Mouse (Mus musculus): ENCODE data around the gene Zfp180. TPM values are rescaled to one million over a fixed set of nuclear protein-coding genes. Genes with fewer than 3 reads are reported as not detected.

Zfp180 gene
- polyA plus RNA-seq, 1 experiment: 7.3 TPM

- Histone ChIP-seq H3K36me3 (ENCODE audit: control insufficient read depth, insufficient read depth, low read length) (no peaks in the 10 kb centered on the region; the same call in 1 of the 2 replicates), H3K4me1 (ENCODE audit: control insufficient read depth, insufficient read depth, low read length) (no peaks in the 10 kb centered on the region), H3K4me3 (ENCODE audit: control insufficient read depth, low read depth, low read length) (no peak overlapping the region), H3K27me3 (ENCODE audit: control insufficient read depth, insufficient read depth, low read length) (no peaks in the 10 kb centered on the region), H3K27ac (ENCODE audit: control insufficient read depth, insufficient read depth, low read depth, low read length) (no peak overlapping the region)
- TF ChIP-seq POLR2A (IDR thresholded peaks at IDR 0.05; ENCODE audit: control insufficient read depth, low read depth, low read length) (no peak), CTCF (IDR thresholded peaks at IDR 0.05; ENCODE audit: control insufficient read depth, insufficient read depth, insufficient replicate concordance, low read depth, low read length) (no peak)
These were observed 22.7 kb downstream of the Zfp180 start for GRCm38 (mm10) chr7:24104403-24104802.

GRCm38 (mm10) chr7:24105144-24105703 is 23.5 kb downstream of the Zfp180 start:
- no peaks in the 10 kb centered on the region for H3K27me3 ChIP-seq (ENCODE audit: control insufficient read depth, insufficient read depth, low read length)
- TF ChIP-seq POLR2A (IDR thresholded peaks at IDR 0.05; ENCODE audit: control insufficient read depth, low read depth, low read length): no peak
- no peak for TF ChIP-seq CTCF (IDR thresholded peaks at IDR 0.05; ENCODE audit: control insufficient read depth, insufficient read depth, insufficient replicate concordance, low read depth, low read length)
- no peak overlapping the region for H3K27ac ChIP-seq (ENCODE audit: control insufficient read depth, insufficient read depth, low read depth, low read length)
- no peak overlapping the region for H3K4me3 ChIP-seq (ENCODE audit: control insufficient read depth, low read depth, low read length)
- H3K4me1 ChIP-seq (ENCODE audit: control insufficient read depth, insufficient read depth, low read length): no peaks in the 10 kb centered on the region
- no peaks in the 10 kb centered on the region; the same call in 1 of the 2 replicates for H3K36me3 ChIP-seq (ENCODE audit: control insufficient read depth, insufficient read depth, low read length)

GRCm38 (mm10) chr7:24110839-24111238 is 29.1 kb downstream of the Zfp180 start:
- no peaks in the 10 kb centered on the region for H3K27me3 ChIP-seq (ENCODE audit: control insufficient read depth, insufficient read depth, low read length)
- no peak overlapping the region for H3K27ac ChIP-seq (ENCODE audit: control insufficient read depth, insufficient read depth, low read depth, low read length)
- H3K36me3 ChIP-seq (ENCODE audit: control insufficient read depth, insufficient read depth, low read length): no peaks in the 10 kb centered on the region
- H3K4me3 ChIP-seq (ENCODE audit: control insufficient read depth, low read depth, low read length): no peak overlapping the region
- TF ChIP-seq POLR2A (IDR thresholded peaks at IDR 0.05; ENCODE audit: control insufficient read depth, low read depth, low read length) (no peak), CTCF (IDR thresholded peaks at IDR 0.05; ENCODE audit: control insufficient read depth, insufficient read depth, insufficient replicate concordance, low read depth, low read length) (no peak)
- H3K4me1 ChIP-seq (ENCODE audit: control insufficient read depth, insufficient read depth, low read length): peaks cover 14% of the 10 kb centered on the region

- H3K36me3 ChIP-seq (ENCODE audit: control insufficient read depth, insufficient read depth, low read length): no peaks in the 10 kb centered on the region
- H3K27ac ChIP-seq (ENCODE audit: control insufficient read depth, insufficient read depth, low read depth, low read length): peak overlapping the region; percentile 80
- H3K27me3 ChIP-seq (ENCODE audit: control insufficient read depth, insufficient read depth, low read length): no peaks in the 10 kb centered on the region
- H3K4me1 ChIP-seq (ENCODE audit: control insufficient read depth, insufficient read depth, low read length): peaks cover 14% of the 10 kb centered on the region
- TF ChIP-seq CTCF (IDR thresholded peaks at IDR 0.05; ENCODE audit: control insufficient read depth, insufficient read depth, insufficient replicate concordance, low read depth, low read length) (no peak), POLR2A (IDR thresholded peaks at IDR 0.05; ENCODE audit: control insufficient read depth, low read depth, low read length) (no peak)
- H3K4me3 ChIP-seq (ENCODE audit: control insufficient read depth, low read depth, low read length): peak overlapping the region; percentile 99
These were observed 30.0 kb downstream of the Zfp180 start for GRCm38 (mm10) chr7:24111772-24112155.

GRCm38 (mm10) chr7:24112156-24112856 is 30.6 kb downstream of the Zfp180 start, which contains the start of gene Zfp112:
Zfp112 (plus strand) TSS chr7:24112314.
- H3K4me3 ChIP-seq (ENCODE audit: control insufficient read depth, low read depth, low read length): peak within 1 kb of the TSS; percentile 99
- TF ChIP-seq CTCF (IDR thresholded peaks at IDR 0.05; ENCODE audit: control insufficient read depth, insufficient read depth, insufficient replicate concordance, low read depth, low read length) (no peak), POLR2A (IDR thresholded peaks at IDR 0.05; ENCODE audit: control insufficient read depth, low read depth, low read length) (peak; percentile 53; the same call in 1 of the 2 replicates)
- no peaks in the 10 kb centered on the region for H3K36me3 ChIP-seq (ENCODE audit: control insufficient read depth, insufficient read depth, low read length)
- peaks cover 14% of the 10 kb centered on the region for H3K4me1 ChIP-seq (ENCODE audit: control insufficient read depth, insufficient read depth, low read length)
- H3K27me3 ChIP-seq (ENCODE audit: control insufficient read depth, insufficient read depth, low read length): no peaks in the 10 kb centered on the region
- H3K27ac ChIP-seq (ENCODE audit: control insufficient read depth, insufficient read depth, low read depth, low read length): peak within 1 kb of the TSS; percentile 81

GRCm38 (mm10) chr7:24113001-24113400 is 31.3 kb downstream of the Zfp180 start:
- H3K27ac ChIP-seq (ENCODE audit: control insufficient read depth, insufficient read depth, low read depth, low read length): peak overlapping the region; percentile 81
- H3K36me3 ChIP-seq (ENCODE audit: control insufficient read depth, insufficient read depth, low read length): no peaks in the 10 kb centered on the region
- no peak for TF ChIP-seq POLR2A (IDR thresholded peaks at IDR 0.05; ENCODE audit: control insufficient read depth, low read depth, low read length)
- TF ChIP-seq CTCF (IDR thresholded peaks at IDR 0.05; ENCODE audit: control insufficient read depth, insufficient read depth, insufficient replicate concordance, low read depth, low read length): no peak

GRCm38 (mm10) chr7:24116655-24117054 is 34.9 kb downstream of the Zfp180 start:
- H3K36me3 ChIP-seq (ENCODE audit: control insufficient read depth, insufficient read depth, low read length): no peaks in the 10 kb centered on the region
- H3K4me1 ChIP-seq (ENCODE audit: control insufficient read depth, insufficient read depth, low read length): peaks cover 21% of the 10 kb centered on the region
- no peak overlapping the region for H3K27ac ChIP-seq (ENCODE audit: control insufficient read depth, insufficient read depth, low read depth, low read length)
- no peaks in the 10 kb centered on the region for H3K27me3 ChIP-seq (ENCODE audit: control insufficient read depth, insufficient read depth, low read length)
- TF ChIP-seq CTCF (IDR thresholded peaks at IDR 0.05; ENCODE audit: control insufficient read depth, insufficient read depth, insufficient replicate concordance, low read depth, low read length) (no peak), POLR2A (IDR thresholded peaks at IDR 0.05; ENCODE audit: control insufficient read depth, low read depth, low read length) (no peak)
- H3K4me3 ChIP-seq (ENCODE audit: control insufficient read depth, low read depth, low read length): no peak overlapping the region

More at GRCm38 (mm10) chr7:24113001-24113400, 31.3 kb downstream of the Zfp180 start:
- Histone ChIP-seq H3K4me1 (ENCODE audit: control insufficient read depth, insufficient read depth, low read length) (peaks cover 21% of the 10 kb centered on the region), H3K4me3 (ENCODE audit: control insufficient read depth, low read depth, low read length) (peak overlapping the region; percentile 99), H3K27me3 (ENCODE audit: control insufficient read depth, insufficient read depth, low read length) (no peaks in the 10 kb centered on the region)

Measured in testis, adult 2 months (tissue).